Mouse (Mus musculus) erythroid progenitor cell, adult 5-6 weeks (primary cell): ENCODE measurements around the gene Tlr12. TPM values are rescaled to one million over a fixed set of nuclear protein-coding genes. Genes with fewer than 3 reads are reported as not detected.

ENCODE experiments used
- total RNA-seq, 2 experiments: library from RNA; stranded (forward) in 1 of 2; stranded (reverse) in 1 of 2; fragments of 150-400 nt in 1 of 2; fragments of 186-747, 209-891 nt in 1 of 2; gene quantifications; 2 replicates each; pipeline versions ENCODE4 v1.2.3 to v1.2.4; 2015 to 2017; ENCODE audit warnings: low replicate concordance in 2 of 2

Gene Tlr12
- total RNA-seq, 2 experiments from 2014 or later = 1.7 TPM; not detected in 1

Other genes starting within 250 kb of the Tlr12 start
- gene Zscan20, start 8.5 kb downstream of the Tlr12 start, total RNA-seq (2015; ENCODE audit: low replicate concordance) = 1.1 and 1.3 TPM in 2 replicates
- 0.77 TPM in 1 of 2 replicates, not detected in the other for gene Zscan20, start 8.5 kb downstream of the Tlr12 start, total RNA-seq (2017; ENCODE audit: low replicate concordance)
- 16.3 and 26.7 TPM in 2 replicates for gene Phc2, start 36.1 kb upstream of the Tlr12 start, total RNA-seq (2015; ENCODE audit: low replicate concordance)
- gene Phc2, start 36.1 kb upstream of the Tlr12 start, total RNA-seq (2017; ENCODE audit: low replicate concordance) = 2.6 and 7.8 TPM in 2 replicates
- not detected in 2 replicates for gene A3galt2, start 136.7 kb upstream of the Tlr12 start, total RNA-seq (2015; ENCODE audit: low replicate concordance)
- 0.08 TPM in 1 of 2 replicates, not detected in the other for gene A3galt2, start 136.7 kb upstream of the Tlr12 start, total RNA-seq (2017; ENCODE audit: low replicate concordance)
- 8.6 and 10.5 TPM in 2 replicates for gene Zfp362, start 187.4 kb upstream of the Tlr12 start, total RNA-seq (2015; ENCODE audit: low replicate concordance)
- gene Zfp362, start 187.4 kb upstream of the Tlr12 start, total RNA-seq (2017; ENCODE audit: low replicate concordance) = 0.08 and 0.26 TPM in 2 replicates